Mouse (Mus musculus) heart, postnatal 0 days (tissue): ENCODE data around the gene Ablim1.

Source experiments
- CTCF ChIP-seq: IDR thresholded peaks from 2 replicates; pipeline ENCODE4 v1.5.1; 2016; ENCODE audit warnings: antibody characterized with exemption, control low read depth, low read depth
- EP300 ChIP-seq: IDR thresholded peaks from 2 replicates; pipeline ENCODE4 v1.6.1; 2016; ENCODE audit warnings: antibody characterized with exemption, low read depth

GRCm38 (mm10) chr19:57320656-57321382 is 6.1 kb upstream of the Ablim1 start:
- TF ChIP-seq CTCF, result no peak
- TF ChIP-seq EP300, result no peak
